Mouse (Mus musculus): ENCODE data around the gene C4b.
"Not testable (repeated sequence)": the region's sequence is repeated elsewhere in the genome, so short reads cannot be mapped to it uniquely, and the experiment has no call there.

C4b gene

GRCm38 (mm10) chr17:34706476-34706875, 37.2 kb downstream of the C4b start:
- not testable (repeated sequence) for DNase-seq (ENCODE audit: low read depth, low spot score)

- no peak for DNase-seq (ENCODE audit: low read depth, low spot score)
These were observed 43.0 kb downstream of the C4b start for GRCm38 (mm10) chr17:34700671-34701071.

- no peak for DNase-seq (ENCODE audit: low read depth, low spot score)
These were observed 43.9 kb downstream of the C4b start for GRCm38 (mm10) chr17:34699575-34700408.

- DNase-seq (ENCODE audit: low read depth, low spot score) = no peak
These were observed 50.8 kb downstream of the C4b start for GRCm38 (mm10) chr17:34692906-34693305.

- DNase-seq (ENCODE audit: low read depth, low spot score) = no peak
These were observed 53.2 kb downstream of the C4b start for GRCm38 (mm10) chr17:34690458-34690857.

- DNase-seq (ENCODE audit: low read depth, low spot score) = no peak
These were observed 54.8 kb downstream of the C4b start for GRCm38 (mm10) chr17:34688889-34689288.

- DNase-seq (ENCODE audit: low read depth, low spot score) = no peak
These were observed 58.3 kb downstream of the C4b start for GRCm38 (mm10) chr17:34685120-34686110.

- DNase-seq (ENCODE audit: low read depth, low spot score) = no peak
These were observed 59.3 kb downstream of the C4b start for GRCm38 (mm10) chr17:34684253-34684893.

GRCm38 (mm10) chr17:34683686-34684220, 59.9 kb downstream of the C4b start:
- no peak for DNase-seq (ENCODE audit: low read depth, low spot score)

- DNase-seq (ENCODE audit: low read depth, low spot score) = no peak
These were observed 60.5 kb downstream of the C4b start for GRCm38 (mm10) chr17:34683179-34683578.

- no peak for DNase-seq (ENCODE audit: low read depth, low spot score)
These were observed 61.7 kb downstream of the C4b start for GRCm38 (mm10) chr17:34681881-34682536.

- no peak for DNase-seq (ENCODE audit: low read depth, low spot score)
These were observed 62.5 kb downstream of the C4b start for GRCm38 (mm10) chr17:34681132-34681571.

- DNase-seq (ENCODE audit: low read depth, low spot score) = no peak
These were observed 63.1 kb downstream of the C4b start for GRCm38 (mm10) chr17:34680621-34681020.

- DNase-seq (ENCODE audit: low read depth, low spot score) = no peak
These were observed 63.5 kb downstream of the C4b start for GRCm38 (mm10) chr17:34680191-34680590.
